Mouse (Mus musculus) neutrophil, adult 5-6 weeks (primary cell): ENCODE data around the gene Nme3. TPM values are rescaled to one million over a fixed set of nuclear protein-coding genes. Genes with fewer than 3 reads are reported as not detected.

Experiments used
- ATAC-seq: fragments of 151-379, 151-347 bp; 2 replicates; pipeline ENCODE4 v1.8.0; 2017; ENCODE audit warnings: mild to moderate bottlenecking, moderate TSS enrichment; ENCODE audit not compliant: insufficient number of reproducible peaks, poor library complexity, low FRiP score, severe bottlenecking; ENCODE audit errors: extremely low read depth
- total RNA-seq: library from RNA; stranded (forward); fragments of 200-1000 nt; gene quantifications from 2 replicates; pipeline ENCODE4 v1.2.3, GENCODE M21; 2017

Nme3 gene
- total RNA-seq, 1 experiment from 2014 or later: 26.1 TPM

GRCm38 (mm10) chr17:24877336-24878116 lies 18.8 kb upstream of the Nme3 start:
- ATAC-seq: no peak

DNA sequence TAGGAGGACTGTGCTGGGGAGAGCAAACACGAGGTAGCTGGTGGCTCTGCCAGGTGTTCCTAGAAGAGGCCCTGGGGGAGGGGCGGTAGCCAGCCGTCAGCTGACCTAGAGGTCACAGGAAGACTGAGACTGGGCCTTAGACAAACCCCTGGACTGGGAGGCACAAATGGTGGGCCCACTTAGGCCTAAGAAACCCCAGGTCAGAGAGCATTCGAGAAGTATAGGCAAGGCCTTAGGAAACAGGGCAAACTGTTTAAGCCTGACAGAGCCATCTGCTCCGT lies 18.2 kb upstream of the Nme3 start:
- ATAC-seq: no peak

GRCm38 (mm10) chr17:24878531-24878930 lies 17.8 kb upstream of the Nme3 start:
- ATAC-seq: no peak

GRCm38 (mm10) chr17:24881738-24882440 lies 14.4 kb upstream of the Nme3 start:
- ATAC-seq: no peak

DNA sequence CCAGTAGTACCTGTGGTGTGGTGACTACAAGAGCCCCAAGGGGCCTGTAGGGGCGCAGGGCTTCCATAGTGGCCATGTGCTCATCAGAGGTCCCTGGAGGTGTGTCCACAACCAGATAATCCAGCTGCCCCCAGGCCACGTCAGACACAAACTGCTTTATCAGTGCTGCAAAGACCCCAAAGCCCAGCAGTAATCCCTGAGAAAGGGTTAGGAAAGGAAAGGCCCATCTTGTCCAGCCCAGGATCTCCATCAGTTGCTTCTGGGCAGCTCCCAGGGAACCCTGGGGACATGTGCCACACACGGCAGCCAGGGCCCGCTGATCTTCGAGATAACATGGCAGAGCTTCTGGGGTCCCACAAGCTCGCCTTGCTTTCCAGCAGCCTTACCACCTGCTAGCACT lies 11.9 kb upstream of the Nme3 start:
- ATAC-seq: no peak

- ATAC-seq: no peak
These were observed 10.8 kb upstream of the Nme3 start for GRCm38 (mm10) chr17:24885356-24886133.

DNA sequence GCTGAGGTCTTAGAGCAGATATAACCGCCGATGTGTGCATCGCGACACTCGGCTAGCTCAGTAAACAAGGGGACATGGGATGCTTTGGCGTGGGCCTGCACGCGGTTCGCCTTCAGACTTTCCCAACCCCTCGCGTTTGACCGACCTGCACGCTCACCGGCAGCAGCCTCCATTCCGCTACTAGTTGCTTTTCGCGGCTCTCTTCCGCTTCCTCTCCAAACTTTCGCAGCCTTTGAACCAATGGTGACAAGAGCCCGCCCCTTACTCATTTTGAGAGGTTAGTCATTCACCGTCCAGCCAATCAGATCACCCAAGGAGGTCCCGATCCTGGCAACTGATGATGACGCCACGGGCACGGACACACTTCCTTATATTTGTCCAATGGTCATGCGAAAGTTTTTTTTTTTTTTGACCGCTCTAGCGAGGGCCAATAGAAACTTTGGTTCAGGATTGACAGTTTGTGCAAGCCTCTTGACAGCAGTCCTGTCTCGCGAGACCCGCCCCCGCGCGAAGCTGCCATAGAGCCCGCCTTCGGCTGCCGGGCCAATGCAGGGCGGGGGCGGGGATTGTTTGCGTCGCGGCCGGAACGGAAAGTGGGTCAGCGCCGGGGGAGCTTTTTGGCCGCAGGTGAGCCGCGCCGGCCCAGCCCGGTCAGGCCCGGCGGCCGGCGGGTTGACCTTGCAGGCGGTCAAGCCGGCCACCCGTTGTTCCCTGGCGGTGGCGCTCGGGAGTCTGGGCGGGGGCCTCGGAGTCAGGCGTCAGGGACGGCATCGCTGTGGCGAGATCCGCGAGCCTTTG lies 10.0 kb upstream of the Nme3 start, which contains the start of the genes Nubp2 and Spsb3:
Gene Nubp2, minus strand, starts transcription at position 216 of the 798 bp plus-strand sequence.
Gene Spsb3, plus strand, starts transcription at position 510 of the 798 bp plus-strand sequence.
- peak; percentile 93 for ATAC-seq

- no peak for ATAC-seq
These were observed 9.4 kb upstream of the Nme3 start for GRCm38 (mm10) chr17:24886932-24887271.

GRCm38 (mm10) chr17:24887291-24888080 lies 8.8 kb upstream of the Nme3 start:
- ATAC-seq: no peak

- ATAC-seq: no peak
These were observed 7.4 kb upstream of the Nme3 start for GRCm38 (mm10) chr17:24888862-24889261.

DNA sequence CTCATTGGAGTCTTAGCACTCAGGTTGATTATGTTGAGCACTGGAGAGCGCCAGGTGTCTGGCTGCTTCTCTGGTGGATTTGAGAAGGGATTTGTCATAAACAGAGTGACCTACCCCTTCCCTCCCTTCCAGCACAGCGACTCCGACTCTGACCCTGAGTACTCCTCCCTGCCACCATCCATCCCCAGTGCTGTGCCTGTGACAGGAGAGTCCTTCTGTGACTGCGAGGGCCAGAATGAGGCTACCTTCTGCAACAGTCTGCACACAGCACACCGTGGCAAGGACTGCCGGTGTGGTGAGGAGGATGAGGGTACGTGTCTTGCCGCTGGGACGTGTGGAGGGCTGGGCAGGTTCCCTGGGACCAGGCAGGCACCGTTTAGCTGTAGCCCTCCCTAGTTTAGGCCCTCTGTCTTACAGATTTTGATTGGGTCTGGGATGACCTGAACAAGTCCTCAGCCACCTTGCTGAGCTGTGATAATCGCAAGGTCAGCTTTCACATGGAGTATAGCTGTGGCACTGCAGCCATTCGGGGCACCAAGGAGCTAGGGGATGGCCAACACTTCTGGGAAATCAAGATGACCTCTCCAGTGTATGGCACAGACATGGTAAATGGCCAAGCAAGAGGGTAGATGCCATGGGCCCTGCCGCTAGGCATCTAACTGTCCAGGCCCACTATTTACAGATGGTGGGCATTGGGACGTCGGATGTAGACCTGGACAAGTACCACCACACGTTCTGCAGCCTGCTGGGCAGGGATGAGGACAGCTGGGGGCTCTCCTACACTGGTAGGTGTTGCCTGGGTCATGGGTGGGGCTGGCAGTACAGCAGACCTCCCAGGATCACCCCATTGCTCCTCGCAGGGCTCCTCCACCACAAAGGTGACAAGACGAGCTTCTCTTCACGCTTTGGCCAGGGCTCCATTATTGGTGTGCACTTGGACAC lies 5.9 kb upstream of the Nme3 start:
- ATAC-seq: no peak

DNA sequence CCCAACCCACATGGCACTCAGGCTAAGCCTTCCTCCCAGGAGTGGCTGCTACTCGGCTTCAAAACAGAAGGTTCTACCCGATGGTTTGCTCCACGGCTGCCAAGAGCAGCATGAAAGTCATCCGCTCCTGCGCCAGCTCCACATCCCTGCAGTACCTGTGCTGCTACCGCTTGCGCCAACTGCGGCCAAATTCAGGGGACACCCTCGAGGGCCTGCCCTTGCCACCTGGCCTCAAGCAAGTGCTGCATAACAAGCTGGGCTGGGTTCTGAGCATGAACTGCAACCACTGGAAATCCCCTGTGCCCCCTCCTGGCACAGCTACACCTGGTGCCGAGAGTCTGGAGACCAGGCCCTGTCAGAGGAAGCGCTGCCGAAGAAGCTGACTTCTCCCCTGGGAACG lies 5.0 kb upstream of the Nme3 start:
- ATAC-seq: no peak

- ATAC-seq: no peak
These were observed 3.5 kb upstream of the Nme3 start for GRCm38 (mm10) chr17:24892785-24893184.

DNA sequence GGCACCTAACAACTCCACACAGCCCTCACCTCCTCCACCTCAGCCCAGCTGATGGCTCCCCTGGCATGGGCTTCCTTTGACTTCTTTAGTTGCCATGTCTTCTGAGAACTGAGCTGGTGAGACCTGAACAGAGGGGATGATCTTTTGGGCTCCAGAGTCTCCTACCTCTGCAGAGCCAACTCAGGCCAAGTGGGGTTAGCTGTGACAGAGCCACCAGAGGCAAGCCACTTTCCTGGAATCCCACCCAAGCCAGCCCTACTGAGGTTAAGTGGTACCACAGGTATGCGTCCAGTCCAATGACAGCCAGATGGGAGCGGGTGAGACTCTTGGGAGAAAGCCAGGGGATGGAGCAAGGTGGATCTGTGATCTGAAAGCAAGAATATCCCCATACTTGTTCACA lies 3.0 kb upstream of the Nme3 start:
- no peak for ATAC-seq

- ATAC-seq: no peak
These were observed 2.0 kb upstream of the Nme3 start for GRCm38 (mm10) chr17:24894061-24894994.

DNA sequence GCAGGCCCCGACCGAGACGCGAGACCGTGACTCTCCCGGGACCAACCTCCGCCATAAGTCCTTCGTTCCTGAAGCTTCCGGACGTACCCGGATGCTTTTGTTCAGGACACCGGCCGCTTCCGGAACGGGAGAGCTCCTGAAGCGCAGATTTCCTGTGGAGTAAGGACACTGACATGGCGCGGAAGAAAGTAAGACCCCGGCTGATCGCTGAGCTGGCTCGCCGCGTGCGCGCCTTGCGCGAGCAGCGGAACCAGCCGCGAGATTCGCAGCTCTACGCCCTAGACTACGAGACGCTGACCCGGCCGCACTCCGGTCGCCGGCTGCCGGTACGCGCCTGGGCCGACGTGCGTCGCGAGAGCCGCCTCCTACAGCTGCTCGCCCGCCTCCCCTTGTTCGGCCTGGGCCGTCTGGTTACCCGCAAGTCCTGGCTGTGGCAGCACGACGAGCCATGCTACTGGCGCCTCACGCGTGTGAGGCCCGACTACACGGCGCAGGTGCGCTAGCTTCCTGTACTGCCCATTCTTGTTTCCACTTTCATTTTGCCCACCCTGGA lies 1.2 kb upstream of the Nme3 start, which contains the start of the genes Eme2 and Mrps34:
Gene Eme2, minus strand, starts transcription at position 93 of the 553 bp plus-strand sequence.
Gene Mrps34, plus strand, starts transcription at position 122 of the 553 bp plus-strand sequence.
- ATAC-seq: peak; percentile 31
